Mouse (Mus musculus): ENCODE measurements around the gene H2-M10.6.
A peak's percentile ranks its signal among the peaks of the same experiment; 100 is the strongest.

DNA sequence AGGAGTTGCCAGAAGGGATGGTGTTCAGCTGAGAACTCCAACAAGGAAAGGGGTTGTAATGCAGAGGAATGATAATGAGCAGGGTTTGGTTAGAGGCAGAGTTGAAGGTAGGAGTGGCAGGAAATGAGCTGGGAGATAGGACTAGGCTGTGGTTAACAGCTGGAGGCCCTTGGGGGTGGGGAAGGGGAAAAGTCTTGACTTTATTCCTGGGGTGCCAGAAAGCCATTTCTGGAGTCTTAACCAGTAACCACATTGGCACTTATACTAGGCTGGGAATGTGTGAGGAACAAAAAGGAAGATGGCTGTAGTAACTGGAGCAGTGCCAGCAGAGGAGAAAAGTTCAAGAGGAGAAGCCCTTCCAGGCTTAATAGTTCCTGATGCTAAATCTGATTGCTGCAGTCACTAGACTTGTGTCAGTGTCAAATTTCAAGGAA, 32.3 kb downstream of the H2-M10.6 start:
- peak; percentile 94 for TF ChIP-seq GATA1 (IDR thresholded peaks at IDR 0.05; ENCODE audit: borderline replicate concordance, low read length)
- 0 out of 2 replicates have a peak, but pooled peaks have one; percentile 45 for TF ChIP-seq FLI1 (IDR thresholded peaks at IDR 0.05; ENCODE audit: low read length)

All from megakaryocyte, embryonic 14.5 days (primary cell).